Mouse (Mus musculus) liver, adult 2 months (tissue): ENCODE measurements at regions not wholly inside any gene's neighbourhood (a gene's known extent, or its start where the extent isn't known, plus 50 kb on each side); places are given as distances from the start of the nearest gene placed in this dataset.
"Not testable (repeated sequence)": the region's sequence is repeated elsewhere in the genome, so short reads cannot be mapped to it uniquely, and the experiment has no call there.

ENCODE experiments used
- DNase-seq: peaks from one replicate; pipeline ENCODE4 v3.0.0-alpha.2; 2011; ENCODE audit warnings: low read depth, low spot score; ENCODE audit errors: extremely low read depth
- H3K27ac ChIP-seq: fragments of 200-500 bp; replicated peaks from 2 replicates; pipeline ENCODE4 v1.5.1; 2012; ENCODE audit warnings: low read depth, mild to moderate bottlenecking, control low read depth, inconsistent platforms, low read length; ENCODE audit not compliant: insufficient read depth
- H3K27me3 ChIP-seq: fragments of 200-500 bp; 2 replicates; pipeline ENCODE4 v1.6.1; 2012; ENCODE audit warnings: mild to moderate bottlenecking, moderate library complexity, low read length, inconsistent platforms; ENCODE audit not compliant: control insufficient read depth, insufficient read depth
- H3K36me3 ChIP-seq: fragments of 200-500 bp; 2 replicates; pipeline ENCODE4 v1.6.1; 2012; ENCODE audit warnings: low read length, inconsistent platforms; ENCODE audit not compliant: control insufficient read depth, insufficient read depth
- H3K4me1 ChIP-seq: fragments of 200-500 bp; 2 replicates; pipeline ENCODE4 v1.6.1; 2011; ENCODE audit warnings: low read length; ENCODE audit not compliant: control insufficient read depth, insufficient read depth
- H3K4me3 ChIP-seq: fragments of 200-500 bp; 2 replicates; pipeline ENCODE4 v1.5.1; 2011; ENCODE audit warnings: low read depth, mild to moderate bottlenecking, control low read depth, low read length, moderate library complexity; ENCODE audit not compliant: insufficient read depth
- H3K79me2 ChIP-seq: fragments of 200-500 bp; 2 replicates; pipeline ENCODE4 v1.6.1; 2012; ENCODE audit warnings: inconsistent platforms, mild to moderate bottlenecking, low read length, moderate library complexity; ENCODE audit not compliant: control insufficient read depth, insufficient read depth
- H3K9ac ChIP-seq: fragments of 200-500 bp; 2 replicates; pipeline ENCODE4 v1.6.1; 2012; ENCODE audit warnings: low read depth, mild to moderate bottlenecking, control low read depth, inconsistent platforms, low read length
- CTCF ChIP-seq: fragments of 200-500 bp; IDR thresholded peaks from 2 replicates; pipeline ENCODE4 v1.5.1; 2011; ENCODE audit warnings: low read depth, low read length, control low read depth
- POLR2A ChIP-seq: fragments of 200-500 bp; IDR thresholded peaks from 2 replicates; pipeline ENCODE4 v1.6.1; 2011; ENCODE audit warnings: low read length, control low read depth; ENCODE audit not compliant: insufficient read depth; ENCODE audit errors: extremely low read depth
- WGBS: fragments of 180-500 bp; shearing (Covaris S2); methylation state at CpG from one replicate; pipeline ENCODE4 v1.1.7; 2018; 5-methylcytosine and 5-hydroxymethylcytosine counted together

DNA sequence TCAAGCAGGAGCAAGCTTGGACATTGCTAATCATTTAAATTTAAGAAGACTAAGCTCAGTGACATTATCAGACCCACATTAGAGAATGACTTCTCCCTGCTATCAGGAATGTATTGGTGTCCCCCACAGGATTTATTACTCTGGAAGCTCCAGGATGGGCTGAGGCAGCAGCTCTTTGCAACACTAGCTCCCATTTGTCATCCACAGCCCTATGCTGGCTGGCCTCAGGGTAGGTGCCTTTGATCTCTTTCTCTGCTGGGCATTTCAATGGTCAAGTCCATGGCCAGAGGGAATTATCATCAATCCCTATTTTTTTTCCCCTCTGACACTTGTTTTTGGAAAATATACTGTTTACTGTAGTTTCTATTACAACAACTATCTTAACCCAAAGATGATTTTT lies 218.7 kb upstream of the Plxna2 start:
- DNase-seq: no peak
- no peaks in the 10 kb centered on the region for H3K79me2 ChIP-seq
- H3K4me1 ChIP-seq: no peaks in the 10 kb centered on the region
- TF ChIP-seq POLR2A (no peak), CTCF (no peak)
- no peaks in the 10 kb centered on the region for H3K36me3 ChIP-seq
- no peak overlapping the region for H3K4me3 ChIP-seq
- H3K27me3 ChIP-seq: no peaks in the 10 kb centered on the region
- H3K27ac ChIP-seq: no peak overlapping the region
- no peak overlapping the region for H3K9ac ChIP-seq

DNA sequence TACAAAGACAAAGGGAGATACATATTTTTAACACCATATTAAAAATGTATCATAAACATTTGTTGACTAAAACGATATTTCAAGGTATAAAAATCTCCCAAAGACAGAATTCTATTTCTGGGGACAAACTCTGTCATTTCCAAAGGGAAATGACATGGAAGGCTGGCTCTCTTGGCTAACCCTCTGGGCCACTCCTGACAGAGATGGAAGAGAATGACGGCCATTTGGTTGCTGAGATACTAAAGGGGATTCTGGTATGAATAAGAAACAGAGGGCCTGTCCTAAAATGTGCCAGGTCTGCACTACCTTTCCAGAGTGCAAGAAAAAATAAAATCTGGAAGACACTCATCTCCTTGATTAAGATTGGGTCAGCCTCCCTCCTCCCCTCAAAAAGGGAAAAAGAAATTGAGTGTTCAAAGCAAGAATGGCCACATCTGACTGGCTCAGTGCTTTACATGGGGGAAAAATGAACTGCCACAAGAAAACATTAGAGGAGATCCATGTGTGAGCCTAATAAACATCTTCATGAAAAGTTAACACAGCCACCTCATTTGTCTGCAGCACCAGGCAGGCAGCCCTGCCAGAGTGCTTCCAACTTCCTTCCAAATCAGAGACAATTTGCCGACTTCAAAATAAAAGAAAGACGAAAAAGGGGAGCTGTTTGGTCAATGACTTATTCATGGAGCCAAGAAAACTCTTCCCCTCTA lies 221.1 kb upstream of the Plxna2 start:
- Histone ChIP-seq H3K9ac (no peak overlapping the region), H3K36me3 (no peaks in the 10 kb centered on the region), H3K79me2 (no peaks in the 10 kb centered on the region), H3K27ac (no peak overlapping the region), H3K4me1 (no peaks in the 10 kb centered on the region), H3K27me3 (no peaks in the 10 kb centered on the region), H3K4me3 (no peak overlapping the region)
- 86% methylated on average over 4 of the region's 4 CpGs for WGBS
- no peak for DNase-seq
- TF ChIP-seq POLR2A (no peak), CTCF (no peak)

GRCm38 (mm10) chr1:194393720-194394119 lies 224.3 kb upstream of the Plxna2 start:
- Histone ChIP-seq H3K27me3 (no peaks in the 10 kb centered on the region), H3K27ac (no peak overlapping the region), H3K36me3 (no peaks in the 10 kb centered on the region), H3K79me2 (no peaks in the 10 kb centered on the region), H3K9ac (no peak overlapping the region), H3K4me3 (no peak overlapping the region), H3K4me1 (no peaks in the 10 kb centered on the region)
- WGBS: 17% methylated on average over 3 of the region's 3 CpGs
- TF ChIP-seq CTCF (no peak), POLR2A (no peak)
- DNase-seq: peak; percentile 76

DNA sequence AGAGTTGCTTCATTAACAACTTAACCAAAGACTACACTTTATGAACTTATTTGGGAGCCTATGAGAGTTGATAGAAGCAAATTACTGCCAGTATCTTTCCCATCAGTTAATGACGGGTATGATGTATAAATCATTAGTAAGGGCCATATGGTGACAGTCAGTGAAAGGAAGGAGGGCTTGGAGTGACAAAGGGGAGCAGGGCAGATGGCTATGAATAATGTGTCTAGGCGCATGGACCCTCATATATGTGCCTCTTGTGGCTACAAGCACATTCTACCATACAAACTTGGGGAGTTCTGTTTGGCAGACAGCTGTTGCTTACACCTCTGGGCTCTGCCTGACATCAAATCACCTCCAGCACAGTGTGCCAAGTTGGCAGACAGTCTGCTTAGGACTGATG lies 227.8 kb upstream of the Plxna2 start:
- DNase-seq: no peak
- Histone ChIP-seq H3K4me3 (no peak overlapping the region), H3K79me2 (no peaks in the 10 kb centered on the region), H3K27ac (no peak overlapping the region), H3K27me3 (no peaks in the 10 kb centered on the region), H3K36me3 (no peaks in the 10 kb centered on the region), H3K4me1 (no peaks in the 10 kb centered on the region), H3K9ac (no peak overlapping the region)
- WGBS: 94% methylated on average over 2 of the region's 2 CpGs
- TF ChIP-seq CTCF (no peak), POLR2A (no peak)

GRCm38 (mm10) chr1:194378135-194378534 lies 239.9 kb upstream of the Plxna2 start:
- TF ChIP-seq POLR2A: no peak
- H3K27ac ChIP-seq: peak overlapping the region; percentile 29; the same call in 1 of the 2 replicates
- no peak overlapping the region for H3K9ac ChIP-seq
- peaks cover 5% of the 10 kb centered on the region for H3K4me1 ChIP-seq
- no peak overlapping the region for H3K4me3 ChIP-seq
- peak; percentile 83 for DNase-seq
- no peaks in the 10 kb centered on the region for H3K36me3 ChIP-seq
- no peaks in the 10 kb centered on the region for H3K79me2 ChIP-seq
- 11% methylated on average over 1 of the region's 1 CpGs for WGBS
- H3K27me3 ChIP-seq: no peaks in the 10 kb centered on the region

- not testable (repeated sequence) for H3K27me3 ChIP-seq, H3K9ac ChIP-seq, H3K4me1 ChIP-seq, H3K79me2 ChIP-seq, H3K36me3 ChIP-seq, H3K4me3 ChIP-seq
- peak overlapping the region; percentile 44 for H3K27ac ChIP-seq
- peak; percentile 82 for DNase-seq
- 30% methylated on average over 4 of the region's 4 CpGs for WGBS
Measured at GRCm38 (mm10) chr1:194373511-194373910, 244.5 kb upstream of the Plxna2 start.
